Mouse (Mus musculus) intestine, embryonic 14.5 days (tissue): ENCODE results near the gene Gm20425. TPM values are rescaled to one million over a fixed set of nuclear protein-coding genes. Genes with fewer than 3 reads are reported as not detected.

Experiments used
- ATAC-seq: fragments of 200-750 bp; cut with Nextera tagmentation; replicated peaks from 2 replicates; pipeline ENCODE4 v1.8.0; 2017; ENCODE audit warnings: low read depth, moderate number of reproducible peaks, moderate TSS enrichment, moderate library complexity; ENCODE audit not compliant: low FRiP score, low TSS enrichment
- DNase-seq: peaks from one replicate; pipeline ENCODE4 v3.0.0-alpha.2; 2018; ENCODE audit warnings: low spot score
- H3K27ac ChIP-seq: fragments of 300-500 bp; sonication (generic); 2 replicates; pipeline ENCODE4 v1.5.1; 2014; ENCODE audit warnings: low read depth, mild to moderate bottlenecking, control low read depth
- H3K27me3 ChIP-seq: fragments of 300-500 bp; sonication (generic); replicated peaks from 2 replicates; pipeline ENCODE4 v1.6.1; 2014; ENCODE audit warnings: low read length, control low read depth; ENCODE audit not compliant: control insufficient read depth, insufficient read depth
- H3K36me3 ChIP-seq: fragments of 300-500 bp; sonication (generic); 2 replicates; pipeline ENCODE4 v1.6.1; 2014; ENCODE audit warnings: low read length, control low read depth; ENCODE audit not compliant: control insufficient read depth, insufficient read depth
- H3K4me1 ChIP-seq: fragments of 300-500 bp; sonication (generic); replicated peaks from 2 replicates; pipeline ENCODE4 v1.6.1; 2014; ENCODE audit warnings: low read length, control low read depth, mixed read lengths; ENCODE audit not compliant: control insufficient read depth, insufficient read depth
- H3K4me2 ChIP-seq: fragments of 300-500 bp; sonication (generic); 2 replicates; pipeline ENCODE4 v1.6.1; 2014; ENCODE audit warnings: low read length
- H3K4me3 ChIP-seq: fragments of 300-500 bp; sonication (generic); 2 replicates; pipeline ENCODE4 v1.5.1; 2014; ENCODE audit warnings: low read depth, low read length, control low read depth, mixed read lengths
- H3K9ac ChIP-seq: fragments of 300-500 bp; sonication (generic); 2 replicates; pipeline ENCODE4 v1.6.1; 2014; ENCODE audit warnings: mild to moderate bottlenecking, low read length
- H3K9me3 ChIP-seq: fragments of 300-500 bp; sonication (generic); 2 replicates; pipeline ENCODE4 v1.6.1; 2016; ENCODE audit warnings: low read length, control low read depth; ENCODE audit not compliant: control insufficient read depth
- WGBS: fragments of 180-500 bp; shearing (Covaris S2); extraction: QIAGEN DNeasy Blood & Tissue Kit; methylation state at CpG from one replicate; pipeline ENCODE4 v1.1.7; 2014; 5-methylcytosine and 5-hydroxymethylcytosine counted together
- polyA plus RNA-seq: library from polyadenylated mRNA; unstranded; fragments of >200 nt; fragmentation: Nextera tagmentation; extraction: Ambion mirVana; gene quantifications from 2 replicates; pipeline ENCODE4 v1.2.1, GENCODE M21; 2014

The Gm20425 gene
- polyA plus RNA-seq, 1 experiment from 2014 or later: not detected

DNA sequence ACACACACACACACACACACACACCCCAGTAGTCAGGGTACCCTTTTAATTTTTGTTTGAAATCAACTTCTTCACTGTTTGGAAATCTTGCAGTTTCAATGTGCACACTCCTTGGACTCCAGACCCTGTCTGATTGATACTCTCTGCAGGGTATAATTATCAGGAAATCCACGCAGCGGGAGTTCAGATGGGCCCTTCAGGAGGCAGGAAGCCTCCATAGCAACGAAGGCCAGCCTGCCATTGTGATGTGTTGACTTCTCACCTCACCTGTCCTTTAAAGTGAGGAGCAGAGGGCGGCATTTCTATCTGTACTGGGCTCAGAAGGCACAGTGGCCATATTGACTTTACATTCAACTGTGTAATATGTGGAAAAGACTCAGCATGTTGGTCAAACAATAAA is 45.3 kb downstream of the Gm20425 start:
- Histone ChIP-seq H3K4me1 (peaks cover 6% of the 10 kb centered on the region; the same call in 1 of the 2 replicates), H3K9me3 (0 out of 2 replicates have a peak, but pooled peaks cover 2% of the 10 kb centered on the region), H3K9ac (no peak overlapping the region), H3K4me2 (no peak overlapping the region), H3K27me3 (no peaks in the 10 kb centered on the region), H3K27ac (no peak overlapping the region), H3K36me3 (peaks cover 24% of the 10 kb centered on the region), H3K4me3 (no peak overlapping the region)
- 65% methylated on average over 4 of the region's 4 CpGs for WGBS
- ATAC-seq: no peak
- no peak for DNase-seq

DNA sequence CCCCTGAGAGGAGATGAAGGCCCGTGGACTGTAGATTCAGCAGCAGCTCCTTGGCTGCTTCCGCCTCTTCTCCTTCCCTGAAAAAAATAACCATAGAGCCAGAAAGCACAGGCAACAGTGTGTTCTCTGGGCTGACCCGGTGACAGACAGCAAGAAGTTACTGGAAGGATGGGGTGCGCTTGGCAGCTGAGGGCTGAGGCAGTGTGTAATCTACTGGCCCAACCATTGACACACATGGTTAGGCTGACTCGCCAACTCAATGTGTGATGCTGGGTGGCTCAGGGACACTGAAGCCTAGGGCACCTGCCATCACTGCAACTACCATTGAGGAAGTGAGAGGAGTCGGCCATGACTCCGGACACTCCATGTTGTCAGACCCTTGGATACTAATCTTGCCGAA is 48.2 kb downstream of the Gm20425 start:
- no peaks in the 10 kb centered on the region for H3K36me3 ChIP-seq
- H3K9ac ChIP-seq: no peak overlapping the region
- H3K9me3 ChIP-seq: no peaks in the 10 kb centered on the region
- WGBS: 86% methylated on average over 8 of the region's 8 CpGs
- DNase-seq: no peak
- H3K4me2 ChIP-seq: no peak overlapping the region
- H3K4me3 ChIP-seq: no peak overlapping the region
- ATAC-seq: no peak
- H3K27ac ChIP-seq: no peak overlapping the region
- peaks cover 6% of the 10 kb centered on the region; the same call in 1 of the 2 replicates for H3K4me1 ChIP-seq
- no peaks in the 10 kb centered on the region for H3K27me3 ChIP-seq

DNA sequence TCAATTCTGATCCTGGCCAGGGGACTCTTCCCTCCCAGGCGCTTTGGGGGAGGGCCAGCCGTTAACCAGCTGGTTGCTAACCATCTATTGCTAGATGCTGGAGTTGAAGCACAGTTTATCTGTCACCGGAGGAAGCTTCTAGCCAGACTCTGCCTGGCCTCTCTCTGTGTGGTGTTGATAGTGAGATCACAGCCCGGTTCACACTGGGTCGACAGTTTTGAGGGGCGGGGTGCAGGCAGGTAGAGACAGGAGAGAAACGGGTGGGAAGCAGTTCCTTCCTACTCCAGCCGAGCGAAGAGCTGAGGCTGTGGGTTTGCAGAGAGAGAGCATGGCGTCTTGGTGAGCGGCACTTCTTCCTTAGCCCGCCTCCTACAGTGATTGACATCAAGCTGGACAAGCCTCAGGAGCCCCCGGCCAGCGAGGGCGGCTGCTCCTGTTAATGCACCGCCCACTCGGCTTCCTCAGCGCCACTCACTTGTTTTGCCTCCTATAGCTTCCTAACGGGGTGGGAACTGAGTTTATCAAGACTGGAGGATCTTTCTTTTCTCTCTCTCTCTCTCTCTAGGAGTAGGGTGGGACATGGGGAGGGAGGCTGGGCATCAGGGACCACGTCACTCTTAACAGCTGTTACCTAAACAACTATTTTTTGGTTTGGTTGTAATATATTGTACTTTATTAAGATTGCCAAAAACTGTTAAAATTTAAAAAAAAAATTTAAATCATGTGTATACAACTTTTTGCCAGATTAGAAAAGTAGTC is 49.1 kb downstream of the Gm20425 start:
- DNase-seq (peak; percentile 84), ATAC-seq (peak; percentile 90)
- Histone ChIP-seq H3K9me3 (no peaks in the 10 kb centered on the region), H3K27me3 (no peaks in the 10 kb centered on the region), H3K9ac (peak overlapping the region; percentile 55), H3K4me2 (peak overlapping the region; percentile 84), H3K4me3 (peak overlapping the region; percentile 48), H3K36me3 (no peaks in the 10 kb centered on the region), H3K4me1 (peaks cover 6% of the 10 kb centered on the region; the same call in 1 of the 2 replicates), H3K27ac (peak overlapping the region; percentile 67)
- whole genome bisulfite sequencing: 1% methylated on average over 20 of the region's 20 CpGs

DNA sequence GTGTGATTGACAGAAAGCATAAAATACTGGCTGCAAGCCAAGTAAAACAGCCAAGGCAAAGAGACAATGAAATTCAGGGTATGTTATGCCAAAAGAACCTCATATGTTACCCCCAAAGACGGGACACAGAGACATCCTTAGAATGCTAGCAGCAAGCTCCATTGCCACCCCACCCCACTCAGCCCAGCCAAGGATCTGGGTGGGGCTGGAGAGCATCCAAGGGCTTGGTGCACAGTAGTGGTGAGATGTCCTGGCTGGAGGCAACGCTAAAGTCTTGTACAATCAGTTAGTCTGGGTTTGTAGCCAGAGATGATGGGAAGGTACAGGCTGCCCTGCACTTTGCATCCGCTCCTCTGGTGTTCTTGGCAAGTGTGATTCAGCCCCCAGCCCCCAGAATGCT is 49.8 kb downstream of the Gm20425 start:
- H3K27ac ChIP-seq: peak overlapping the region; percentile 67; the same call in 1 of the 2 replicates
- DNase-seq (peak; percentile 56), ATAC-seq (no peak)
- H3K4me1 ChIP-seq: peaks cover 6% of the 10 kb centered on the region; the same call in 1 of the 2 replicates
- H3K4me3 ChIP-seq: peak overlapping the region; percentile 48; the same call in 1 of the 2 replicates
- H3K9ac ChIP-seq: no peak overlapping the region; the same call in 1 of the 2 replicates
- WGBS: 48% methylated on average over 3 of the region's 3 CpGs
- H3K36me3 ChIP-seq: no peaks in the 10 kb centered on the region
- no peaks in the 10 kb centered on the region for H3K9me3 ChIP-seq
- no peaks in the 10 kb centered on the region for H3K27me3 ChIP-seq
- peak overlapping the region; percentile 84 for H3K4me2 ChIP-seq

DNA sequence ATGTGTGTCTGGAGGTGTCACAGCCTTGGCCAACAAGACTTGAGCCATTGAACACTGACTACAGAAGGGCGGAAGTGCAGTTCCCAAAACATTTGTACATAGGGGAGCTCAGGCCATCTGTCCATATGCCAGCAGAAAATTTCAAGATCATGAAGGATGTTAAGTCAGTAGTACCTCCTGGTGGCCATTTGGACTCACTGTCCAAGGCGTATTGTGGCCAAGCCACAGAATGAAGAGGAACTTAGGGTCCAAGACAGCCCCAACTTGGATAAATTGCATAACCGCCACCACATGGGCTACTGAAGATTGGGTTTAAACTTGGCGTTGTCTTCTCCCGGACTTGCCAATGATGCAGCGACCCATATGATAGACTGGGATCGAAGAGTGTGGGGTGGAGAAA is 54.4 kb downstream of the Gm20425 start:
- no peaks in the 10 kb centered on the region for H3K27me3 ChIP-seq
- H3K36me3 ChIP-seq: no peaks in the 10 kb centered on the region
- ATAC-seq (no peak), DNase-seq (no peak)
- peaks cover 6% of the 10 kb centered on the region; the same call in 1 of the 2 replicates for H3K4me1 ChIP-seq
- H3K4me3 ChIP-seq: no peak overlapping the region
- no peak overlapping the region for H3K4me2 ChIP-seq
- H3K9me3 ChIP-seq: no peaks in the 10 kb centered on the region
- H3K9ac ChIP-seq: no peak overlapping the region
- H3K27ac ChIP-seq: no peak overlapping the region
- 94% methylated on average over 7 of the region's 7 CpGs for WGBS

DNA sequence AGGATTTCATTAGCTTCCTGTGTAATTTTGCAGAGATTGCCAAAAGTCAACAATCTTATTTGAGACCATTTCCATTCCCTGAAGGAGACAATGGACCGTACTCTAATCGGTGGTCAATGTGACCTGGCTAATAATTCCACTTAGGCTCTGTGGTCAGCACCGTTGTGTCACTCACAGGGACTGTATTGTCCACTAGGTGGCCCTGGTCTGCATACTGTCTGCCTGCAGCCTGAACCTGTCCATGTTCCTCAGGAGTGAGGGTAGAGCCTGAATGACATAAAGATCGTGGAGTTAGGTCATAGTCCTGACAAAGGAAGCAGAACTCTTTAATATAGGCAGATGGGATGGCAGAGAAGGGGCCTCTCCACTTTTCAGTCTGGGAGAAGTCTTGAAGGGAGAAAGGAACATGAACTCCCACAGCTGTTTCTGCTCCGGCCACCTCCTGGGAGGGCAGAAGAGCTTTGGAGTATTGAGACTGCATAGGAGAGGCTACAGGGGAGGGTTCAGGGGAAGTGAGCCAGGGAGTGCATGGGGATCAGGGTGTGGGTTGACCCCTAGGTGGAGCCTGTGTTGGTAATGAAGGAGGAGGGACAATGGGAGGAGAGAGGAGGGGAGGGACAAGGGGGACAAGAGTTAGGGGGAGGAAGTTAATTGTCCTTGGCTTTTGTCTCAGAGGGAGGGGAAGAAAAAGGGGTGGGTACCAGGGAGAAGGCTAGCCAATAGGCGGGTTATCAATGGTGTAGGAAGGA is 55.2 kb downstream of the Gm20425 start:
- Histone ChIP-seq H3K4me1 (no peaks in the 10 kb centered on the region; the same call in 1 of the 2 replicates), H3K27ac (no peak overlapping the region), H3K4me3 (no peak overlapping the region), H3K36me3 (no peaks in the 10 kb centered on the region), H3K4me2 (no peak overlapping the region), H3K27me3 (no peaks in the 10 kb centered on the region), H3K9ac (no peak overlapping the region), H3K9me3 (no peaks in the 10 kb centered on the region)
- no peak for ATAC-seq
- DNase-seq: no peak
- WGBS: 66% methylated on average over 6 of the region's 6 CpGs

DNA sequence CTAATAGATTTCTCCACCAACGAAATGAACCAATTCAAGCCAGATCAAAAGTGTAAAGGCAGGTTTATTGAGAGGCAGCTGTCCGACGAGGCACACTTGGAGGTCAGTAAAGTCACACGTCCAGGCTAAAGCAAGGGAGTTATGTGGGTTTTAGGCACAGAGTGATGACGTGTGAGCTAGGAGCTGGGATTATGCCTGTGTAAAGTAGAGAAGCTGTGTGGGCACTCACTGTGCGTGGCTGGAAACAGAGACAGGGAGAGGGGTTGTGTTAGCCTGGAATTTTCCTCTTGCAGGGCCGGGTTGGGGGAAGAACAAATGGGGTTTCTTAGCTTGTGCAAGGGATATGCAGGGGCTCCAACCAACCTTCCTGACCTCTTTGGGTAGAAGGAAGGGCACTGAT is 61.3 kb downstream of the Gm20425 start:
- ATAC-seq: no peak

DNA sequence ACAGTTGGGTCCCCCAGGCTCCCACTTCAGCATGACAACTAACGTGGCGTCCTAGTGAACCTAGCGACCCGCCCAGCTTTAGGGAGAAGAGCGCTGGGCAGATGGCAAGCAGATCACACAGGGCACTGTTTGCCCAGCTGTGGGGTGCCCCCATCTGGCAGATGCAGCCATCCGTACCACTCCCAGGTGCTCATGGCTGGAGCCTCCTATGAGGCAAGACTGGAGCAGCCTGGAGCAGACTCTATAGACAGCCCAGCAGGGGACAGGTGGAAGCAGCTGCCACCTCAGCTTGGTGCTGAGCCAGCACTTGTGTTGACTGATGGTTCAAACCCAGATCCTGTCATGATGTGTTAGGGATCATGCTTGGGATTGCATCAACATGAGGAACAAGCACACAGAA is 62.1 kb downstream of the Gm20425 start:
- H3K9ac ChIP-seq: no peak overlapping the region
- no peak overlapping the region for H3K4me2 ChIP-seq
- H3K9me3 ChIP-seq: no peaks in the 10 kb centered on the region
- H3K4me1 ChIP-seq: no peaks in the 10 kb centered on the region; the same call in 1 of the 2 replicates
- H3K27ac ChIP-seq: no peak overlapping the region
- H3K36me3 ChIP-seq: no peaks in the 10 kb centered on the region
- H3K4me3 ChIP-seq: no peak overlapping the region
- no peaks in the 10 kb centered on the region for H3K27me3 ChIP-seq
- DNase-seq (no peak), ATAC-seq (no peak)
- 84% methylated on average over 6 of the region's 6 CpGs for WGBS

More for the DNA sequence above, 61.3 kb downstream of the Gm20425 start:
- Histone ChIP-seq H3K4me3 (no peak overlapping the region), H3K27me3 (no peaks in the 10 kb centered on the region), H3K4me1 (no peaks in the 10 kb centered on the region; the same call in 1 of the 2 replicates), H3K27ac (no peak overlapping the region), H3K9me3 (no peaks in the 10 kb centered on the region), H3K36me3 (no peaks in the 10 kb centered on the region), H3K4me2 (no peak overlapping the region), H3K9ac (no peak overlapping the region)
- 62% methylated on average over 7 of the region's 7 CpGs for WGBS
- DNase-seq: no peak
